Comparison of ENCODE assay signal across 22 mouse cellular contexts in the genomic region with DNA sequence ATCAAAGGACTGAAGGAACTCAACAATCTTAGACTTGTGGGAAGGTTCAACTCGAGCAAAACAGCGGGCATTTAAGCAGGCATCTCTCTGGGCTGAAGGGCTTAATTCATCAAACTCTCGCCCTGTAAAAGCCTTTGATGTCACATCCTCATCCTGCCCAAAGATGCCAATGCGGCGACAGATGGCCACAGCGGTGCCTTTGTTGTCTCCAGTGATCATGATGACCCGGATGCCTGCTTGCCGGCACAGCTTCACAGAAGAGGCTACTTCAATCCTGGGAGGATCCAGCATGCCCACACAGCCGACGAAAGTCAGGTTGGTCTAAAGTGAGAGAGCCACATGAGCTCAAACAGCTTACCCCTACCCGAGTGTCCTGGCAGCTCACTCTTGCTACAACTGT. TPM values are rescaled to one million over a fixed set of nuclear protein-coding genes. Genes with fewer than 3 reads are reported as not detected.
DNase-seq lines count a peak whose midpoint lies in the region; ATAC-seq and TF ChIP-seq lines count a peak whose summit lies in the region.
"Had no signal": no experiment of that assay in that cellular context is flagged by ENCODE, and none has a peak within 500 bp of the region (broad histone marks: within the 10 kb centered on the region; RNA-seq: fewer than 3 reads in every experiment).

No protein-coding gene starts in this region.

- peak; percentile 23; the same call in 1 of the 2 replicates for TF ChIP-seq POLR2A in heart, adult 2 months (IDR thresholded peaks at IDR 0.05; ENCODE audit: insufficient read depth, low read depth, low read length)

- no peak overlapping the region for H3K4me2 ChIP-seq in forebrain, embryonic 12.5 days
- H3K4me2 ChIP-seq: embryonic facial prominence, embryonic 13.5 days; forebrain, embryonic 13.5 days; heart, embryonic 13.5 days; hindbrain, embryonic 12.5 days; lung, embryonic 14.5 days; midbrain, embryonic 15.5 days had no signal

- no peak for ATAC-seq in forebrain, embryonic 12.5 days (ENCODE audit: low FRiP score)
- ATAC-seq: forebrain, embryonic 13.5 days; midbrain, embryonic 15.5 days had no signal

- H3K27ac ChIP-seq in heart, adult 2 months = no peak overlapping the region; the same call in 1 of the 2 replicates
- H3K27ac ChIP-seq in forebrain, embryonic 12.5 days = no peak overlapping the region
- H3K27ac ChIP-seq: embryonic facial prominence, embryonic 13.5 days; forebrain, embryonic 13.5 days; heart, embryonic 13.5 days; hindbrain, embryonic 12.5 days; left cerebral cortex, adult 2 months; liver, embryonic 14.5 days; midbrain, embryonic 15.5 days had no signal

- no peak overlapping the region for H3K4me3 ChIP-seq in heart, adult 2 months
- no peak overlapping the region for H3K4me3 ChIP-seq in forebrain, embryonic 12.5 days (replicated peaks)
- H3K4me3 ChIP-seq: embryonic facial prominence, embryonic 13.5 days; erythroblast, embryonic 14.5 days; forebrain, embryonic 13.5 days; heart, embryonic 13.5 days; hindbrain, embryonic 12.5 days; left cerebral cortex, adult 2 months; midbrain, embryonic 15.5 days had no signal

- H3K36me3 ChIP-seq in heart, adult 2 months (ENCODE audit: control insufficient read depth, insufficient read depth, low read length) = peaks cover 59% of the 10 kb centered on the region
- peaks cover 98% of the 10 kb centered on the region for H3K36me3 ChIP-seq in forebrain, embryonic 12.5 days (replicated peaks)

- intact Hi-C loops in heart, adult 2 months (cut with DNase I) = no loop called here
- intact Hi-C loops in heart, postnatal 14 days (cut with DNase I) = no loop called here

- TF ChIP-seq EP300 in heart, adult 2 months (IDR thresholded peaks at IDR 0.05; ENCODE audit: insufficient read depth, low read depth, low read length) = no peak

- H3K79me2 ChIP-seq in heart, adult 2 months (replicated peaks; ENCODE audit: control insufficient read depth, insufficient read depth, low read length) = no peaks in the 10 kb centered on the region

- TF ChIP-seq CTCF in heart, adult 2 months (IDR thresholded peaks at IDR 0.05) = no peak

- H3K9ac ChIP-seq in heart, adult 2 months (ENCODE audit: low read depth, low read length) = no peak overlapping the region
- H3K9ac ChIP-seq in forebrain, embryonic 12.5 days = no peak overlapping the region
- H3K9ac ChIP-seq: embryonic facial prominence, embryonic 13.5 days; forebrain, embryonic 13.5 days; heart, embryonic 13.5 days; hindbrain, embryonic 12.5 days; liver, embryonic 14.5 days; lung, embryonic 14.5 days; midbrain, embryonic 15.5 days had no signal

- peak; percentile 45 for DNase-seq in adrenal gland, adult 2 months
- no peak for DNase-seq in adrenal gland, adult 8-10 months
- DNase-seq in heart, adult 2 months = no peak
- no peak for DNase-seq in heart, postnatal 14 days
- DNase-seq in cerebellum, adult 9-11 months = peak; percentile 82
- no peak for DNase-seq in lung, postnatal 4 days
- no peak for DNase-seq in lung, postnatal 14 days
- DNase-seq: embryo, embryonic 11 days; kidney, adult 18-20 months; lung, embryonic 14.5 days; lung, postnatal 36 days; thymus, adult 18-20 months; thymus, postnatal 4 days had no signal

- WGBS in heart, adult 2 months = 63% methylated on average over 11 of the region's 11 CpGs
- 88% methylated on average over 11 of the region's 11 CpGs for WGBS in forebrain, embryonic 12.5 days

- no peaks in the 10 kb centered on the region for H3K9me3 ChIP-seq in forebrain, embryonic 12.5 days
- H3K9me3 ChIP-seq: embryonic facial prominence, embryonic 13.5 days; forebrain, embryonic 13.5 days; heart, embryonic 13.5 days; hindbrain, embryonic 12.5 days; midbrain, embryonic 15.5 days had no signal

- H3K4me1 ChIP-seq in heart, adult 2 months (ENCODE audit: control insufficient read depth, insufficient read depth, low read length) = peaks cover 3% of the 10 kb centered on the region; the same call in 1 of the 2 replicates
- no peaks in the 10 kb centered on the region for H3K4me1 ChIP-seq in forebrain, embryonic 12.5 days
- H3K4me1 ChIP-seq: embryonic facial prominence, embryonic 13.5 days; forebrain, embryonic 13.5 days; heart, embryonic 13.5 days; hindbrain, embryonic 12.5 days; midbrain, embryonic 15.5 days had no signal

- H3K27me3 ChIP-seq in heart, adult 2 months (ENCODE audit: control insufficient read depth, insufficient read depth, low read length) = no peaks in the 10 kb centered on the region
- no peaks in the 10 kb centered on the region for H3K27me3 ChIP-seq in forebrain, embryonic 12.5 days
- H3K27me3 ChIP-seq: embryonic facial prominence, embryonic 13.5 days; forebrain, embryonic 13.5 days; heart, embryonic 13.5 days; hindbrain, embryonic 12.5 days; midbrain, embryonic 15.5 days had no signal

RNA-seq across cellular contexts. Expression of gene Anapc7, which starts 39.2 kb away (rescaled TPM):
- 10 to 100 TPM; 42.0 to 46.8 TPM for total RNA-seq in adrenal gland, adult 2 months (2021)
- 41.5 and 42.8 TPM in 2 replicates for polyA plus RNA-seq in adrenal gland, adult 2 months (2012; rRNA removed)
- total RNA-seq in adrenal gland, adult 8-10 months (2022) = 10 to 100 TPM; 49.1 to 59.5 (median 55.4) TPM
- 10 to 100 TPM; 25.9 to 27.1 TPM for total RNA-seq in heart, adult 2 months (2021)
- 23.2 and 25.4 TPM in 2 replicates for polyA plus RNA-seq in heart, adult 2 months (2012; rRNA removed)
- total RNA-seq in heart, postnatal 14 days (2021) = 10 to 100 TPM; 33.9 to 37.5 TPM
- 49.2 and 50.5 TPM in 2 replicates for polyA plus RNA-seq in forebrain, embryonic 12.5 days (2016; fragmentation: Nextera tagmentation; extraction: Ambion mirVana)

RNA-seq across cellular contexts. Expression of gene Atp2a2, which starts 41.4 kb away (rescaled TPM):
- 100 to 1,000 TPM; 159 to 186 TPM for total RNA-seq in adrenal gland, adult 2 months (2021)
- polyA plus RNA-seq in adrenal gland, adult 2 months (2012; rRNA removed) = 50.5 and 66.8 TPM in 2 replicates
- 100 to 1,000 TPM; 187 to 206 (median 196) TPM for total RNA-seq in adrenal gland, adult 8-10 months (2022)
- over 10,000 TPM; 11,796 to 13,259 TPM for total RNA-seq in heart, adult 2 months (2021)
- 3,546 and 6,285 TPM in 2 replicates for polyA plus RNA-seq in heart, adult 2 months (2012; rRNA removed)
- 1,000 to 10,000 TPM; 9,386 to 9,784 TPM for total RNA-seq in heart, postnatal 14 days (2021)
- polyA plus RNA-seq in forebrain, embryonic 12.5 days (2016; fragmentation: Nextera tagmentation; extraction: Ambion mirVana) = 57.9 and 61.2 TPM in 2 replicates

Comparison
In these comparisons a context has a peak if more than half of its experiments do, and no peak if none do; other contexts are left out.
1. DNase-seq: peak in adrenal gland, adult 2 months (single experiment) and cerebellum, adult 9-11 months (single experiment); none in adrenal gland, adult 8-10 months (single experiment), heart, adult 2 months (0 of 2), heart, postnatal 14 days (0 of 2), lung, postnatal 4 days (0 of 2) and lung, postnatal 14 days (single experiment).
2. RNA of gene Atp2a2, which starts 41.4 kb away (total RNA-seq): 11,796 to 13,259 TPM in heart, adult 2 months and 9,386 to 9,784 TPM in heart, postnatal 14 days; 187 to 206 TPM in adrenal gland, adult 8-10 months and 159 to 186 TPM in adrenal gland, adult 2 months; every median in the first group is over 10 times any median in the second.